Mouse (Mus musculus) embryonic facial prominence, embryonic 11.5 days (tissue): ENCODE measurements around the gene Atf6b. TPM values are rescaled to one million over a fixed set of nuclear protein-coding genes. Genes with fewer than 3 reads are reported as not detected.
A peak's percentile ranks its signal among the peaks of the same experiment; 100 is the strongest.

ENCODE experiments used
- ATAC-seq: fragments of 200-750 bp; cut with Nextera tagmentation; replicated peaks from 2 replicates; pipeline ENCODE4 v1.8.0; 2017; ENCODE audit warnings: low read depth; ENCODE audit not compliant: insufficient number of reproducible peaks, low FRiP score, low TSS enrichment
- DNase-seq: peaks from one replicate; pipeline ENCODE4 v3.0.0-alpha.2; 2015; ENCODE audit warnings: low spot score
- H3K27ac ChIP-seq: fragments of 300-500 bp; sonication (generic); replicated peaks from 2 replicates; pipeline ENCODE4 v1.5.1; 2014; ENCODE audit warnings: mild to moderate bottlenecking, low read depth, low read length, control low read depth
- H3K27me3 ChIP-seq: fragments of 300-500 bp; sonication (generic); 2 replicates; pipeline ENCODE4 v1.6.1; 2014; ENCODE audit warnings: mild to moderate bottlenecking, low read length, moderate library complexity, mixed read lengths; ENCODE audit not compliant: control insufficient read depth, insufficient read depth
- H3K36me3 ChIP-seq: fragments of 300-500 bp; sonication (generic); replicated peaks from 2 replicates; pipeline ENCODE4 v1.6.1; 2014; ENCODE audit warnings: low read depth, mild to moderate bottlenecking, low read length, moderate library complexity, mixed read lengths; ENCODE audit not compliant: control insufficient read depth, insufficient read depth
- H3K4me1 ChIP-seq: fragments of 300-500 bp; sonication (generic); 2 replicates; pipeline ENCODE4 v1.6.1; 2014; ENCODE audit warnings: low read length, mixed read lengths; ENCODE audit not compliant: control insufficient read depth, insufficient read depth
- H3K4me2 ChIP-seq: fragments of 300-500 bp; sonication (generic); 2 replicates; pipeline ENCODE4 v1.6.1; 2014; ENCODE audit warnings: low read depth, mild to moderate bottlenecking, control low read depth, low read length, moderate library complexity
- H3K4me3 ChIP-seq: fragments of 300-500 bp; sonication (generic); 2 replicates; pipeline ENCODE4 v1.5.1; 2014; ENCODE audit warnings: low read depth, low read length, control low read depth
- H3K9ac ChIP-seq: fragments of 300-500 bp; sonication (generic); replicated peaks from 2 replicates; pipeline ENCODE4 v1.6.1; 2014; ENCODE audit warnings: mild to moderate bottlenecking, control low read depth, low read length
- H3K9me3 ChIP-seq: fragments of 300-500 bp; sonication (generic); replicated peaks from 2 replicates; pipeline ENCODE4 v1.6.1; 2016; ENCODE audit warnings: mild to moderate bottlenecking, low read length, inconsistent platforms, mixed read lengths; ENCODE audit not compliant: control insufficient read depth
- WGBS: fragments of 180-500 bp; shearing (Covaris S2); extraction: QIAGEN DNeasy Blood & Tissue Kit; methylation state at CpG from one replicate; pipeline ENCODE4 v1.1.7; 2014; 5-methylcytosine and 5-hydroxymethylcytosine counted together
- polyA plus RNA-seq: library from polyadenylated mRNA; unstranded; fragments of >200 nt; fragmentation: Nextera tagmentation; extraction: Ambion mirVana; gene quantifications from 2 replicates; pipeline ENCODE4 v1.2.1, GENCODE M21; 2014

Gene Atf6b
- polyA plus RNA-seq, 1 experiment from 2014 or later, result 55.8 TPM

- Histone ChIP-seq H3K36me3 (peaks cover 10% of the 10 kb centered on the region), H3K4me2 (no peak overlapping the region), H3K27ac (no peak overlapping the region), H3K9ac (no peak overlapping the region), H3K4me1 (no peaks in the 10 kb centered on the region), H3K27me3 (no peaks in the 10 kb centered on the region), H3K4me3 (no peak overlapping the region), H3K9me3 (no peaks in the 10 kb centered on the region)
- WGBS, result 65% methylated on average over 9 of the region's 9 CpGs
- ATAC-seq (no peak), DNase-seq (peak; percentile 75)
Observed at GRCm38 (mm10) chr17:34653746-34654285, 6.9 kb downstream of the Atf6b start.

- Histone ChIP-seq H3K27me3 (0 out of 2 replicates have a peak, but pooled peaks cover 2% of the 10 kb centered on the region), H3K9ac (no peak overlapping the region), H3K4me3 (no peak overlapping the region), H3K4me2 (no peak overlapping the region), H3K36me3 (peaks cover 10% of the 10 kb centered on the region), H3K27ac (no peak overlapping the region), H3K4me1 (no peaks in the 10 kb centered on the region), H3K9me3 (no peaks in the 10 kb centered on the region)
- DNase-seq, result no peak
- ATAC-seq, result no peak
- WGBS, result 96% methylated on average over 13 of the region's 13 CpGs
Observed at GRCm38 (mm10) chr17:34654392-34654791, 7.4 kb downstream of the Atf6b start.

- H3K4me2 ChIP-seq, result no peak overlapping the region
- H3K9me3 ChIP-seq, result no peaks in the 10 kb centered on the region
- 89% methylated on average over 7 of the region's 7 CpGs for WGBS
- H3K4me3 ChIP-seq, result no peak overlapping the region
- DNase-seq (no peak), ATAC-seq (no peak)
- H3K9ac ChIP-seq, result no peak overlapping the region
- H3K4me1 ChIP-seq, result no peaks in the 10 kb centered on the region
- peaks cover 2% of the 10 kb centered on the region for H3K27me3 ChIP-seq
- H3K27ac ChIP-seq, result no peak overlapping the region
- peaks cover 10% of the 10 kb centered on the region for H3K36me3 ChIP-seq
Observed at GRCm38 (mm10) chr17:34655160-34655559, 8.2 kb downstream of the Atf6b start.

GRCm38 (mm10) chr17:34655581-34655991 is 8.6 kb downstream of the Atf6b start:
- no peak for ATAC-seq
- Histone ChIP-seq H3K9me3 (no peaks in the 10 kb centered on the region), H3K4me3 (no peak overlapping the region), H3K36me3 (peaks cover 10% of the 10 kb centered on the region), H3K4me2 (no peak overlapping the region), H3K4me1 (no peaks in the 10 kb centered on the region; the same call in 1 of the 2 replicates), H3K27ac (no peak overlapping the region), H3K9ac (no peak overlapping the region), H3K27me3 (peaks cover 7% of the 10 kb centered on the region)
- DNase-seq, result no peak
- 57% methylated on average over 4 of the region's 4 CpGs for WGBS

- Histone ChIP-seq H3K27me3 (peaks cover 11% of the 10 kb centered on the region), H3K4me3 (no peak overlapping the region), H3K27ac (no peak overlapping the region), H3K9me3 (no peaks in the 10 kb centered on the region), H3K36me3 (peaks cover 6% of the 10 kb centered on the region), H3K4me2 (no peak overlapping the region), H3K9ac (no peak overlapping the region), H3K4me1 (no peaks in the 10 kb centered on the region; the same call in 1 of the 2 replicates)
- ATAC-seq (no peak), DNase-seq (no peak)
- 57% methylated on average over 8 of the region's 8 CpGs for WGBS
Observed at GRCm38 (mm10) chr17:34656666-34657065, 9.7 kb downstream of the Atf6b start.

GRCm38 (mm10) chr17:34657271-34657670 is 10.3 kb downstream of the Atf6b start:
- H3K27me3 ChIP-seq, result peaks cover 11% of the 10 kb centered on the region
- no peaks in the 10 kb centered on the region; the same call in 1 of the 2 replicates for H3K4me1 ChIP-seq
- 26% methylated on average over 2 of the region's 2 CpGs for WGBS
- no peak for ATAC-seq
- DNase-seq, result no peak
- H3K4me2 ChIP-seq, result no peak overlapping the region
- H3K27ac ChIP-seq, result no peak overlapping the region
- no peaks in the 10 kb centered on the region for H3K9me3 ChIP-seq
- H3K36me3 ChIP-seq, result peaks cover 4% of the 10 kb centered on the region
- no peak overlapping the region for H3K4me3 ChIP-seq
- no peak overlapping the region for H3K9ac ChIP-seq

- H3K4me2 ChIP-seq, result no peak overlapping the region
- peaks cover 11% of the 10 kb centered on the region for H3K27me3 ChIP-seq
- DNase-seq, result no peak
- H3K9me3 ChIP-seq, result no peaks in the 10 kb centered on the region
- WGBS, result 78% methylated on average over 2 of the region's 2 CpGs
- no peaks in the 10 kb centered on the region; the same call in 1 of the 2 replicates for H3K4me1 ChIP-seq
- no peak overlapping the region for H3K4me3 ChIP-seq
- no peak overlapping the region for H3K27ac ChIP-seq
- no peak overlapping the region for H3K9ac ChIP-seq
- no peak for ATAC-seq
- no peaks in the 10 kb centered on the region for H3K36me3 ChIP-seq
Observed at GRCm38 (mm10) chr17:34658145-34658544, 11.2 kb downstream of the Atf6b start.

- H3K9ac ChIP-seq, result no peak overlapping the region
- DNase-seq, result no peak
- WGBS, result 85% methylated on average over 3 of the region's 3 CpGs
- no peak overlapping the region for H3K4me3 ChIP-seq
- H3K4me1 ChIP-seq, result no peaks in the 10 kb centered on the region; the same call in 1 of the 2 replicates
- peaks cover 11% of the 10 kb centered on the region for H3K27me3 ChIP-seq
- no peak overlapping the region for H3K4me2 ChIP-seq
- no peaks in the 10 kb centered on the region for H3K36me3 ChIP-seq
- no peak for ATAC-seq
- H3K27ac ChIP-seq, result no peak overlapping the region
- no peaks in the 10 kb centered on the region for H3K9me3 ChIP-seq
Observed at GRCm38 (mm10) chr17:34658591-34658990, 11.6 kb downstream of the Atf6b start.
